Mouse (Mus musculus) small intestine, adult 2 months (tissue): Measurements from ENCODE around the gene Disp2.

ENCODE experiments used
- CTCF ChIP-seq: fragments of 200-500 bp; IDR thresholded peaks from 2 replicates; pipeline ENCODE4 v1.5.1; 2012; ENCODE audit warnings: low read depth, mild to moderate bottlenecking, control low read depth, inconsistent platforms, low read length, moderate library complexity, mixed read lengths; ENCODE audit not compliant: insufficient replicate concordance, insufficient read length; ENCODE audit errors: extremely low read depth
- POLR2A ChIP-seq: fragments of 200-500 bp; IDR thresholded peaks from 2 replicates; pipeline ENCODE4 v1.6.1; 2012; ENCODE audit warnings: low read depth, mild to moderate bottlenecking, control low read depth, inconsistent platforms, low read length, moderate library complexity

DNA sequence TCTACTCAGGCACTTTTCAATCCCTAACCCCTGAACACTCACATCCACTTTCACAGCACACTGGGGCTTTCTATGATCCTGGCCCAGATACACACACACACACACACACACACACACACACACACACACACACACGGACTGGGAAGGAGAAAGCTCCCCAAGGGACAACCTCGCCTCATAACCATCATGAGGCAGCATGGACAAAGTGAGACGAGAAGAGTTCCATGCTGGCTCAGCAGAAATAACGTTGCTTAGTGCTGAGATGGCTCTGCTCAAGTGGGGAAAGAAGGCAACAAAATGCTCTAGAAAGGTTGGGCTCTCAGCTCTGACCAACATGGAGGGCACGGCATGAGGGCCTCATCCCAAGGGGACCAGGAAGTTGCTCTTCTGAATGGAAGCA, 61.7 kb downstream of the Disp2 start:
- TF ChIP-seq CTCF (no peak), POLR2A (no peak)
